Mouse (Mus musculus): Measurements from ENCODE around the gene Ucma. TPM values are rescaled to one million over a fixed set of nuclear protein-coding genes. Genes with fewer than 3 reads are reported as not detected.

Ucma gene
- polyA plus RNA-seq, 1 experiment = 3.3 TPM

GRCm38 (mm10) chr2:5033546-5034420, 57.9 kb downstream of the Ucma start:
- no peak overlapping the region for H3K27ac ChIP-seq (ENCODE audit: insufficient read depth, low read length)
- no peak for TF ChIP-seq CTCF (IDR thresholded peaks at IDR 0.05; ENCODE audit: extremely low read depth, insufficient read depth, low read length)
- TF ChIP-seq POLR2A (IDR thresholded peaks at IDR 0.05; ENCODE audit: extremely low read depth, insufficient read depth, low read length) = no peak
- H3K4me3 ChIP-seq (ENCODE audit: insufficient read depth, low read length) = no peak overlapping the region
- peaks cover 3% of the 10 kb centered on the region for H3K4me1 ChIP-seq (ENCODE audit: control insufficient read depth, insufficient read depth, low read length)

GRCm38 (mm10) chr2:5034801-5035200, 58.9 kb downstream of the Ucma start:
- TF ChIP-seq CTCF (IDR thresholded peaks at IDR 0.05; ENCODE audit: extremely low read depth, insufficient read depth, low read length) (no peak), POLR2A (IDR thresholded peaks at IDR 0.05; ENCODE audit: extremely low read depth, insufficient read depth, low read length) (no peak)
- Histone ChIP-seq H3K27ac (ENCODE audit: insufficient read depth, low read length) (no peak overlapping the region), H3K4me3 (ENCODE audit: insufficient read depth, low read length) (no peak overlapping the region), H3K4me1 (ENCODE audit: control insufficient read depth, insufficient read depth, low read length) (peaks cover 3% of the 10 kb centered on the region)

- Histone ChIP-seq H3K27ac (ENCODE audit: insufficient read depth, low read length) (no peak overlapping the region), H3K4me1 (ENCODE audit: control insufficient read depth, insufficient read depth, low read length) (peaks cover 3% of the 10 kb centered on the region), H3K4me3 (ENCODE audit: insufficient read depth, low read length) (no peak overlapping the region)
- TF ChIP-seq POLR2A (IDR thresholded peaks at IDR 0.05; ENCODE audit: extremely low read depth, insufficient read depth, low read length) (no peak), CTCF (IDR thresholded peaks at IDR 0.05; ENCODE audit: extremely low read depth, insufficient read depth, low read length) (no peak)
Observed at GRCm38 (mm10) chr2:5035241-5035640, 59.3 kb downstream of the Ucma start.

Other genes with a start within 250 kb of the Ucma start
- 16.7 and 17.5 TPM in 2 replicates for gene Sephs1, start 94.6 kb upstream of the Ucma start, polyA plus RNA-seq (2012; rRNA removed)
- gene Phyh, start 57.1 kb upstream of the Ucma start, polyA plus RNA-seq (2012; rRNA removed) = 125 and 133 TPM in 2 replicates
- gene Mcm10, start 36.7 kb downstream of the Ucma start, polyA plus RNA-seq (2012; rRNA removed) = 1.7 and 2.3 TPM in 2 replicates
- 7.5 and 7.8 TPM in 2 replicates for gene Optn, start 87.9 kb downstream of the Ucma start, polyA plus RNA-seq (2012; rRNA removed)
- gene Ccdc3, start 161.7 kb downstream of the Ucma start, polyA plus RNA-seq (2012; rRNA removed) = 8.6 and 11.4 TPM in 2 replicates

All from cortical plate, adult 2 months (tissue).